Mouse (Mus musculus): ENCODE measurements around the gene Tlr11. TPM values are rescaled to one million over a fixed set of nuclear protein-coding genes. Genes with fewer than 3 reads are reported as not detected.

Tlr11 gene
- polyA plus RNA-seq (2012; rRNA removed), result 1.5 and 2.4 TPM in 2 replicates

DNA sequence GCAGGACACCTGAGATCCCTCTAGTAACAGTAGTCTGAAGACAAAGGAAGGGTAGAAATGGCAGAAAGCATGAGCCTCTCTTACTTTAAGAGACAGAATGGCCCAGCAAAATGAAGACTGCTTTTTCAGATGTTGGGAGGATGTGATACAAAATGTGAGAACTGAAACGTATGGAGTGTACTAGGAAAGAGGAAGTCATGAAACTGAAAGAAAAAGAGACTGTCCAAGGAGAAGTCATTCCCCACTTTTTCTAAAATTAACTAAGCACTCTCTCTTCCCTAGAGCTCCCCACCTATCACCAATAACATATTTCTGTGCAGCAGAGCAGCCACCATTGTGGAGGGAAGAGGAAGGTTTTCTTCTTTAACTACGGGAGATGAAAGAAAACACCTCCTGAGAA lies at the start of gene Tlr11:
Gene Tlr11 (plus strand): TSS at position 322 of the 400 bp plus-strand sequence.
- 43% methylated on average over 2 of the region's 2 CpGs for WGBS
- DNase-seq, result no peak
- TF ChIP-seq POLR2A (IDR thresholded peaks at IDR 0.05; ENCODE audit: control insufficient read depth, extremely low read depth, insufficient read depth, low read length, poor library complexity) (no peak), CTCF (IDR thresholded peaks at IDR 0.05; ENCODE audit: borderline replicate concordance, control insufficient read depth, extremely low read depth, insufficient read depth, low read length, poor library complexity) (no peak)
- no peaks in the 10 kb centered on the region for H3K4me1 ChIP-seq (replicated peaks; ENCODE audit: control insufficient read depth, insufficient read depth, low read length)
- no peak within 1 kb of the TSS for H3K4me3 ChIP-seq (ENCODE audit: control insufficient read depth, insufficient read depth, low read length)
- H3K27ac ChIP-seq (ENCODE audit: control insufficient read depth, insufficient read depth, low read length), result no peak within 1 kb of the TSS
- no peaks in the 10 kb centered on the region for H3K36me3 ChIP-seq (ENCODE audit: control insufficient read depth, insufficient read depth, low read length)
- H3K27me3 ChIP-seq (ENCODE audit: control insufficient read depth, insufficient read depth, low read length), result no peaks in the 10 kb centered on the region

GRCm38 (mm10) chr14:50326661-50327060 lies 31.1 kb upstream of the Tlr11 start, which contains the start of gene Olfr734:
Gene Olfr734, minus strand, starts transcription at chr14:50326761.
- Histone ChIP-seq H3K4me1 (replicated peaks; ENCODE audit: control insufficient read depth, insufficient read depth, low read length) (no peaks in the 10 kb centered on the region), H3K27ac (ENCODE audit: control insufficient read depth, insufficient read depth, low read length) (no peak within 1 kb of the TSS), H3K36me3 (ENCODE audit: control insufficient read depth, insufficient read depth, low read length) (no peaks in the 10 kb centered on the region), H3K27me3 (ENCODE audit: control insufficient read depth, insufficient read depth, low read length) (no peaks in the 10 kb centered on the region), H3K4me3 (ENCODE audit: control insufficient read depth, insufficient read depth, low read length) (no peak within 1 kb of the TSS)
- DNase-seq, result no peak
- whole genome bisulfite sequencing, result 76% methylated on average over 1 of the region's 1 CpGs
- TF ChIP-seq POLR2A (IDR thresholded peaks at IDR 0.05; ENCODE audit: control insufficient read depth, extremely low read depth, insufficient read depth, low read length, poor library complexity), result no peak
- no peak for TF ChIP-seq CTCF (IDR thresholded peaks at IDR 0.05; ENCODE audit: borderline replicate concordance, control insufficient read depth, extremely low read depth, insufficient read depth, low read length, poor library complexity)

GRCm38 (mm10) chr14:50348796-50349195 lies 8.9 kb upstream of the Tlr11 start, which contains the start of gene Olfr735:
Gene Olfr735, minus strand, starts transcription at chr14:50348872.
- H3K36me3 ChIP-seq (ENCODE audit: control insufficient read depth, insufficient read depth, low read length), result no peaks in the 10 kb centered on the region
- no peak for DNase-seq
- H3K4me1 ChIP-seq (replicated peaks; ENCODE audit: control insufficient read depth, insufficient read depth, low read length), result no peaks in the 10 kb centered on the region
- no peaks in the 10 kb centered on the region for H3K27me3 ChIP-seq (ENCODE audit: control insufficient read depth, insufficient read depth, low read length)
- no peak within 1 kb of the TSS for H3K27ac ChIP-seq (ENCODE audit: control insufficient read depth, insufficient read depth, low read length)
- no peak within 1 kb of the TSS for H3K4me3 ChIP-seq (ENCODE audit: control insufficient read depth, insufficient read depth, low read length)
- TF ChIP-seq CTCF (IDR thresholded peaks at IDR 0.05; ENCODE audit: borderline replicate concordance, control insufficient read depth, extremely low read depth, insufficient read depth, low read length, poor library complexity) (no peak), POLR2A (IDR thresholded peaks at IDR 0.05; ENCODE audit: control insufficient read depth, extremely low read depth, insufficient read depth, low read length, poor library complexity) (no peak)
- 90% methylated on average over 2 of the region's 2 CpGs for WGBS

- Histone ChIP-seq H3K27me3 (ENCODE audit: control insufficient read depth, insufficient read depth, low read length) (no peaks in the 10 kb centered on the region), H3K4me1 (replicated peaks; ENCODE audit: control insufficient read depth, insufficient read depth, low read length) (no peaks in the 10 kb centered on the region), H3K4me3 (ENCODE audit: control insufficient read depth, insufficient read depth, low read length) (no peak overlapping the region), H3K27ac (ENCODE audit: control insufficient read depth, insufficient read depth, low read length) (no peak overlapping the region), H3K36me3 (ENCODE audit: control insufficient read depth, insufficient read depth, low read length) (no peaks in the 10 kb centered on the region)
- WGBS, result 27% methylated on average over 3 of the region's 3 CpGs
- TF ChIP-seq CTCF (IDR thresholded peaks at IDR 0.05; ENCODE audit: borderline replicate concordance, control insufficient read depth, extremely low read depth, insufficient read depth, low read length, poor library complexity) (no peak), POLR2A (IDR thresholded peaks at IDR 0.05; ENCODE audit: control insufficient read depth, extremely low read depth, insufficient read depth, low read length, poor library complexity) (no peak)
- no peak for DNase-seq
Measured at GRCm38 (mm10) chr14:50352438-50352837, 5.3 kb upstream of the Tlr11 start.

DNA sequence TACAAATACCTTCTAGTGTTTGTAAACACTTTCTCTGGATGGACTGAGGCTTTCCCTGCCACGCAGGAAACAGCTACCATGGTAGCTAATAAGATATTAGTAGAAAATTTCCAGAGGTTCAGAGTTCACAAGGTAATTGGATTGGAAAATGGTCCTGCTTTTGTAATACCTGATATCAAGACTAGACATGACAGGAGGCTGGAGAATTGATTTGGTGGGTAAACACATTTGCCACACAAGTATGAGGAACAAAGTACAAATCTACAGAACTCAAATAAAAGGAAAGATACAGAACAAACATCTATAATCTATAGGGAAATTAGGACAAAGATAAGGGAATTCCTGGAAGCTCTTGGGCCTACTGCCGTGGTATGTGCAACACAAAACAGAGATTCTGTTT lies 989 bp upstream of the Tlr11 start:
- H3K4me1 ChIP-seq (replicated peaks; ENCODE audit: control insufficient read depth, insufficient read depth, low read length), result no peaks in the 10 kb centered on the region
- no peaks in the 10 kb centered on the region for H3K27me3 ChIP-seq (ENCODE audit: control insufficient read depth, insufficient read depth, low read length)
- DNase-seq, result no peak
- WGBS, result 92% methylated on average over 2 of the region's 2 CpGs
- no peak overlapping the region for H3K4me3 ChIP-seq (ENCODE audit: control insufficient read depth, insufficient read depth, low read length)
- no peak for TF ChIP-seq CTCF (IDR thresholded peaks at IDR 0.05; ENCODE audit: borderline replicate concordance, control insufficient read depth, extremely low read depth, insufficient read depth, low read length, poor library complexity)
- no peak for TF ChIP-seq POLR2A (IDR thresholded peaks at IDR 0.05; ENCODE audit: control insufficient read depth, extremely low read depth, insufficient read depth, low read length, poor library complexity)
- no peak overlapping the region for H3K27ac ChIP-seq (ENCODE audit: control insufficient read depth, insufficient read depth, low read length)
- H3K36me3 ChIP-seq (ENCODE audit: control insufficient read depth, insufficient read depth, low read length), result no peaks in the 10 kb centered on the region

DNA sequence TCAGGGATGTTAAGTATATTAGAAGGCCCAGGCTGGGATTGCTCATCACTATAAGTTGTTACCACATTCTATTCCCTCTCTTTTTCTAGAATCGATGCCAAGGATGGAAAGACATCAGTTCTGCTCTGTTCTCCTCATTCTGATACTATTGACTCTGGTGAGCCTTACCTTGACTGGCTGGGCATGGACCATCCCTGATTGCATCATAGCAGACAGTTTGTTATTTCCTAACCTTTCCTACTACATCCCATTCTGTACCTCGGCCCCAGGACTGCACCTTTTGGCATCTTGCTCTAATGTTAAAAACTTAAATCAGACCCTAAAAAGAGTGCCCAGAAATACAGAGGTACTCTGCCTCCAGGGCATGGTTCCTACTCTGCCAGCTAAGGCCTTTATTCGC lies 2.8 kb downstream of the Tlr11 start:
- DNase-seq, result no peak
- H3K36me3 ChIP-seq (ENCODE audit: control insufficient read depth, insufficient read depth, low read length), result no peaks in the 10 kb centered on the region
- TF ChIP-seq CTCF (IDR thresholded peaks at IDR 0.05; ENCODE audit: borderline replicate concordance, control insufficient read depth, extremely low read depth, insufficient read depth, low read length, poor library complexity), result no peak
- no peak for TF ChIP-seq POLR2A (IDR thresholded peaks at IDR 0.05; ENCODE audit: control insufficient read depth, extremely low read depth, insufficient read depth, low read length, poor library complexity)
- WGBS, result 86% methylated on average over 3 of the region's 3 CpGs
- no peak overlapping the region for H3K4me3 ChIP-seq (ENCODE audit: control insufficient read depth, insufficient read depth, low read length)
- no peaks in the 10 kb centered on the region for H3K27me3 ChIP-seq (ENCODE audit: control insufficient read depth, insufficient read depth, low read length)
- no peaks in the 10 kb centered on the region for H3K4me1 ChIP-seq (replicated peaks; ENCODE audit: control insufficient read depth, insufficient read depth, low read length)
- H3K27ac ChIP-seq (ENCODE audit: control insufficient read depth, insufficient read depth, low read length), result no peak overlapping the region

GRCm38 (mm10) chr14:50363561-50363960 lies 5.8 kb downstream of the Tlr11 start:
- DNase-seq, result no peak
- H3K4me1 ChIP-seq (replicated peaks; ENCODE audit: control insufficient read depth, insufficient read depth, low read length), result no peaks in the 10 kb centered on the region
- H3K36me3 ChIP-seq (ENCODE audit: control insufficient read depth, insufficient read depth, low read length), result no peaks in the 10 kb centered on the region
- H3K4me3 ChIP-seq (ENCODE audit: control insufficient read depth, insufficient read depth, low read length), result no peak overlapping the region
- no peak for TF ChIP-seq CTCF (IDR thresholded peaks at IDR 0.05; ENCODE audit: borderline replicate concordance, control insufficient read depth, extremely low read depth, insufficient read depth, low read length, poor library complexity)
- no peak for TF ChIP-seq POLR2A (IDR thresholded peaks at IDR 0.05; ENCODE audit: control insufficient read depth, extremely low read depth, insufficient read depth, low read length, poor library complexity)
- no peak overlapping the region for H3K27ac ChIP-seq (ENCODE audit: control insufficient read depth, insufficient read depth, low read length)
- H3K27me3 ChIP-seq (ENCODE audit: control insufficient read depth, insufficient read depth, low read length), result no peaks in the 10 kb centered on the region
- 82% methylated on average over 2 of the region's 2 CpGs for WGBS
